Mouse (Mus musculus): Measurements from ENCODE around the gene Lrriq3. TPM values are rescaled to one million over a fixed set of nuclear protein-coding genes. Genes with fewer than 3 reads are reported as not detected.

Lrriq3 gene
- under 1 TPM; 0.32 to 0.33 TPM for total RNA-seq (2021)

DNA sequence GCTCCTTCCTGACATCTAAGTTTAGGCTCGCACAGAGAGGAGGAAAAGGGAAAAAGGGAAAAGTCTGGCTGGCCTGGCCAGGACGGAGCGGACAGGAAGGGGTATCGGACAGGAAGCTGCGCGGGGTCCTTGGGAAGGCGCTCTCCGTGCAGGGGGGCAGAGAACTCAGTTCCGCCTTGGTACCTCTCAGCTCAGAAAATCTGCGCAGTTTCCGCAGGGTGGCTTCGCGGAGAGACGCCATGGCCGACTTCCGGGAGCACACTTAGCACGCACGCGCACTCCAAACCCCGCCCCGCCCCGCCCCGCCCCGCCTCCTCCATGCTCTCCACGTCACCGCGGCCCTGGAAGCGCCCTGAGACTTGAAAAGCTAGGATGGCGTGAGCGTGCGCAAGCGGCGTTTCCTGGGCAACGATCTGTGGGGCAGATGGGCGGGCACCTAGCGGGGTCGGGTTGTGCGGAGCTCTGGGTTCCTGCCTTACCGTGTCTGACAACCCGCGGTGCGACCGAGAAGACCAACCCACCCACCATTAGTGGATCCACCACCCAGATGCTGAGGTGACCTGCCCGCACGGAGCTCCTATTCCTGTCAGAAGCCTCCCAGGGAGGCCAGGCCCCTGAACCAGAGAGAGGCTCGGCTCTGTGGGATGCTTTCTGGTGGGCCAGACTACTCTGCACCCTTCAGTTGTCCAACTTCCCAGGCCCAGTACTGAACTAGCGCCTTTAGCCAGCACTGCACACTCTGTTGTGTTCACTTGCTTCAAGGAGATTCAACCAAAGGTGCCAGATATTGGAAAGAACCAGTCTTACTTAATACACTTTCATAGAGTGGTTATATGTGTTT lies at the start of gene Lrriq3, which contains the start of gene Fpgt:
TSS of gene Lrriq3 (plus strand) at position 319 of the 841 bp plus-strand sequence.
TSS of gene Fpgt (minus strand) at position 288 of the 841 bp plus-strand sequence.
- DNase-seq: peak; percentile 93

GRCm38 (mm10) chr3:155052021-155052420 lies 41.2 kb upstream of the Lrriq3 start:
- no peak for DNase-seq

- no peak for DNase-seq
Observed at GRCm38 (mm10) chr3:155053189-155053588, 40.0 kb upstream of the Lrriq3 start.

GRCm38 (mm10) chr3:155055231-155055916 lies 37.9 kb upstream of the Lrriq3 start, which contains the start of gene Tnni3k:
Gene Tnni3k (minus strand): TSS chr3:155055407.
- DNase-seq: peak; percentile 56

DNA sequence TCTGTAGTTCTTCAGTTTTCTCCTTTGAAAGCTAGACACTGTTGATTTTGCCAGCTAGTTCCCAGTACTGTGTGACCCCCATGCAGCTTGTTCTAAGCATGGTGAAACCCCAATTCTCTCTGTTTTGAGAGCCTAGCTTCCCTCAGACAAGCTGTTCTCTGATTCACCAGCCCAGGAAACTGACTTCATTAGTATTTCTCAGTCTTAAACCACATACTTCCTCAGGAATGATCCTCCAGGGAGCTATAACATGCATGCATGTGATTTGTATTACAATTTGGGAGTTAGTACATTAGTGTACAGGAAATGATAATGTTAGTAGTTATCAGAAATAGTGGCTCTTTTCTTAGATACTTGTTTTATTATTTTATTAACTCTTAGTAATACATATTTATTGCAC lies 36.6 kb upstream of the Lrriq3 start:
- no peak for DNase-seq

GRCm38 (mm10) chr3:155057566-155057965 lies 35.7 kb upstream of the Lrriq3 start:
- DNase-seq: no peak

DNA sequence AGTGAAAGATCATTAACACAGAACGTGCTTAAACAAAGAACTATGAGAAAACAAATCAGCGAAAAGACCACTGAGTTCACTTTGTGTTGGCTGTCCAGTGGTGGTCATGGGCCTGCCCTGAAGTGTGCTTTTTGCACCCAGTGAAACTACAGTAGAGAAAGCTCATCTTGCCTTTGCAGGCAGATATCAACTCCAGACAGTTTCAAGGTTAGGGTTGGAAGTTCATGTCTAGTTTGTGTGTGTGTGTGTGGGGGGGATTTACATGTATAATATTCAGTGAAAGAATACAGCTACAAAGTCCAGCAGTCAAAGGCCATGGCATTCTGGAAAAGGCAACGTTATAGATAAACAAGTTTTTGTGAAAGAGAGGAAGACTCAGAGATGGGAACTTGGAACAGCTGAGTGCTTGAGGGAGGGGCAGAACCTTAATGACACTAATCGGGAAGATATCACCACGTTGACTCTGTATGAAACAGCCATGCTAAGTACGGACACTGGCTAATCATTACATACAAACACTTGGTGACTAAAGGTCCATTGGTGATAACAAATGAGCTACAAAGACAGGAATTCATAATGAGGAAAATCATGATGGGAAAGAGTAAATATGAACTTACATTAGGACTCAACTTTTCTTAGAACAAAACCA lies 34.3 kb upstream of the Lrriq3 start:
- no peak for DNase-seq

GRCm38 (mm10) chr3:155059449-155059822 lies 33.8 kb upstream of the Lrriq3 start:
- DNase-seq: no peak

DNA sequence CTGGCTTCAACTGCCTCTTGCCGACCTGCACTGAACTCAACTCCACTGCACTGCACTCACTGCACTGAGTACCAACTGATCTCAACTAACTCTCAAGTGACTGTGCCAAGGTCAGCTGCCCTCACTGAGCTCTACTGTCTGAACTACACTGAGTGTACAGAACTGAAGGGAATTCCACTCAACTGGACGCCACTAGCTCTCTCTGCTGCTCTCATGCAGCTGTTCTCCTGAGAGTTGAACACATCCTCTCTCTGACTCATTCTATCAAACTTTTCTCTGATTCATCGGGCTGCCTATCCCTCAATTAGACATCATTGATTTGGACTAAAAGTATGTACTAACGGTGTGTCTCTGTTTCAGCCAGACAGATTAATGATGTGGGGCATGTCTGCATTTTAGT lies 15.3 kb upstream of the Lrriq3 start:
- DNase-seq: no peak

DNA sequence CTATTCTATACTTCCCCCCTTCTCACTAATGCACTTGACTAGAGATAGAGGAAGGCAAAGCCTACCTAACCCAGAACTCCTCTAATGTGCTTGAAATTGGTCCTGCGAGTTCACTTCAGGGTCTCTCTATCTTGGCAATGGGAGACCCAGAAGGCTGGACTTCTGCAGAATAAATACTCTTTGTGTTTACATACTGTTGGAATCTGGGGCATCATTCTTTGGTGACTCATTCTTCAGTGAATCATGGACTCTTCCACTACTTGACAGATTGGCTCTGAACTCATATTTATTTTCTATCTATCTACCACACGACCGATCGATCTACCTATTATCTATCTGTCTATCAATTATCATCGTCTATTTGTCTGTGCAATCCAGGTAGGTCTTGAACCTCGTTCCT lies 1.2 kb upstream of the Lrriq3 start:
- DNase-seq: no peak

DNA sequence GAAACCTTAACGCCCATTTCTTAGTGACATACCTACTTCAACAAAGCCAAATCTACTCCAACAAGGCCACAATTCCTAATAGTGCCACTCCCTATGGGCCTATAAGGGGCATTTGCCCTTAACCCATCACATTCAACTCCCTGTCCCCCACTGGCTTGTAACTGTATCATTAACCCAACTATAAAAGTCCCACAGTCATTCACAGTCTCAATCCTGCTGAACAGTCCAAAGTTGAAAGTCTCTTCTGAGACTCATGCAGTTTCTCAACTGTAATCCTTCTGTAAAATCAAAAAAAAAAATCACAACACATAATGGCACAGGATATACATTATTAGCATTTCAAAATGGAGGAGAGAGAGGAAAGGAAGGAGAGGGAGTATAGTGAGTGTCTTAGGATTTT lies 6.0 kb downstream of the Lrriq3 start:
- no peak for DNase-seq

DNA sequence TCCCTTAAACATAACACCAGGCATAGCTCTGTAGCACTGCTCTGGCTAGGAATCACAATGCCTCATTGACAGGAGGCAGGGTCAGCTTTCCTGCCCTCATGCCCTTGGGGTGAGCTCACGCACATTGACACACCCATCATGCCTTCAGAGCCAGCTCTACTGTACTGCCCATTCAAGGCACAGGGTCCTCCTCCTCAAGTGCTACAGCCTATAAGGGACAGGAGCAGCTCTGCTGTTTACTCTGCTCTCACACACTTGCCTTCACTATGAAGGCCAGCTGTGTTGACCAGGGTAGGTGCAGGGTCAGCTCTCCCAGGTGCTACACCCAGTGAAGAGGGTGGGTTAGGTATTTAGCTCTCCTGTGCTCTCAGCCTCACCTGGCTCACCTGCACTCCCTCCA lies 12.7 kb downstream of the Lrriq3 start:
- DNase-seq: no peak

- no peak for DNase-seq
Observed at GRCm38 (mm10) chr3:155137737-155138136, 44.5 kb downstream of the Lrriq3 start.

GRCm38 (mm10) chr3:155141047-155141446 lies 47.8 kb downstream of the Lrriq3 start:
- no peak for DNase-seq

DNA sequence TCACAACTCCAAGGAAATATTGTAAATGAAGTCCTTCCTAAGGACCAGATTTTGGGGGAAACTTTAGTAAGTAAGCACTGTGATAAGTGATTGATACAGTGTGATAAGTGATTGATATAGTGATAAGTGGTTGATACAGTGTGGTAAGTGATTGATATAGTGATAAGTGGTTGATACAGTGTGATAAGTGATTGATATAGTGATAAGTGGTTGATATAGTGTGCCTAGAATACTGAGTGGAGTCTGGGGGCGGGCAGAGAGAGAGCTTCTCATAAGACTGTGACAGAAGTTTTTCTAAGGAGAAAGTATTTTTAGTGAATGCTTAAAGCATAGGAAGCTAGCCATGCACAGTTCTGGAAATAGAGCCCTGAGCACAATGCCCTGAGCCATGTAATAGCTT lies 51.1 kb downstream of the Lrriq3 start:
- DNase-seq: no peak

DNA sequence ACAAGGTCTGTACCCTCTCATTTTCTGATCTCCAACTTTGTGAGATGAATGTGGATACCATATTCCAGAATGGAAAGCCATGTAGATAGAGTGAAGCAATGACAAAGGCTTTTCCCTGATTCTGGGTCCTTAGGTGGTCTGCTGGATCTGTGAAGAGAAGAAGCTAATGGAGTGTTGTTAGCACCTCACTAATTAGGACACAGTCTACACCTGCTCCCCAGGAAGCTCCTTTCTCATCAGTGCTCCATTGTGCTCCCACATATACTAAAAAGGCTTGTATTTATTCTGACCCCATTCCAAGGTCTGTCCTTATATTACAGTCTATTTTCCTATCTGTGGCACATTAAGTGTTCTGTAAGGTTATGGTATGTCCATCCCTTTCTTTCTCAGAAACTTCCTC lies 68.6 kb downstream of the Lrriq3 start:
- no peak for DNase-seq

DNA sequence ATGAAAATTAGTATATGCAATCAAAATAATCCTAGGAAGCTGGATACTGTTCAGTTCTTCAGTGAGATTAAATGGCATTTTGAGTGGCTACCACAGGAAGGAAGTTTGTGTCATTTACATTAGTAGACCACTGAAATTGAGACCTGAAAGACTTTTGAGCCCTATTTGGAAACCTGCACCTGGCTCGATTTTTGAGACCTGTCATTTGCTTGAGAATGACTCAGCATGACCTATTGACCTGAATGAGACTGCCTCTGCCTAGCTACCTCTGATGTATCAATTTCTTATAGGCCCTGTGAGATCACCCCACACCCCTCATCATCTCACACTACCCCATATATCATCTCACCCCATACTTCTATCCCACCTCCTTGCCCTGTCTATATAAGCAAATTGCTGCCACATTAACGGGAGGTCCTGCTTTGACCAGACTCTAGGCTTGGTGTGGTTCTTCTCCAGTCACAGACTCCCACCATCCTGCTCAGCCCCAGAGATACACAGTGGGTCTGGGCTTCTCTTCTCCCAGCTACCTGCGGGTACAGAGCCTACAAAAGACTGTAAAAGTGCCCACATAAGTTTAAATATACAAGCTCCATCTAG lies 87.2 kb downstream of the Lrriq3 start:
- DNase-seq: no peak

- no peak for DNase-seq
Observed at GRCm38 (mm10) chr3:155186456-155186855, 93.2 kb downstream of the Lrriq3 start.

- DNase-seq: peak; percentile 44
Observed at GRCm38 (mm10) chr3:155188857-155189256, 95.6 kb downstream of the Lrriq3 start.

DNA sequence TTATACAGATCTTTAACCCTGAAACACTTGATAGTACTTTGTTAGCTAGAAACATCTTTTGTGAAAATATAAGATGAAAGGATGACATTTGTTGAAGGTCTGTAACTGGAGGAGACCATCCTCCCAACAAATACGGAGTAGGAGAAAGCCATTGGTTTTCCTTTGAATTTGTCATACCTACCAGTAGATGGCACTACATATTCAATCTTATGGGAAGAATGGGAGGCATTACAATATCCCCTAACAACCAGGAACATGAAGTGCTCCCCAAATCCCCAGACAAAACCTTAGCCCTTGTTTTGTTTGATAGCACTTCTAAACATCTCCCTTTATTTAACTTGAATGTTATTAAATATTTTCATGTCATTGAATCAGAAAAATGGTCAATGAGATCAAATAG lies 141.7 kb downstream of the Lrriq3 start:
- no peak for DNase-seq

- DNase-seq: no peak
Observed at GRCm38 (mm10) chr3:155235502-155235901, 142.3 kb downstream of the Lrriq3 start.
